Mouse (Mus musculus): ENCODE results near the gene Cfap157. TPM values are rescaled to one million over a fixed set of nuclear protein-coding genes. Genes with fewer than 3 reads are reported as not detected.

Cfap157 gene
- total and polyA plus RNA-seq, 3 experiments = 0.12 TPM; not detected in 2

DNA sequence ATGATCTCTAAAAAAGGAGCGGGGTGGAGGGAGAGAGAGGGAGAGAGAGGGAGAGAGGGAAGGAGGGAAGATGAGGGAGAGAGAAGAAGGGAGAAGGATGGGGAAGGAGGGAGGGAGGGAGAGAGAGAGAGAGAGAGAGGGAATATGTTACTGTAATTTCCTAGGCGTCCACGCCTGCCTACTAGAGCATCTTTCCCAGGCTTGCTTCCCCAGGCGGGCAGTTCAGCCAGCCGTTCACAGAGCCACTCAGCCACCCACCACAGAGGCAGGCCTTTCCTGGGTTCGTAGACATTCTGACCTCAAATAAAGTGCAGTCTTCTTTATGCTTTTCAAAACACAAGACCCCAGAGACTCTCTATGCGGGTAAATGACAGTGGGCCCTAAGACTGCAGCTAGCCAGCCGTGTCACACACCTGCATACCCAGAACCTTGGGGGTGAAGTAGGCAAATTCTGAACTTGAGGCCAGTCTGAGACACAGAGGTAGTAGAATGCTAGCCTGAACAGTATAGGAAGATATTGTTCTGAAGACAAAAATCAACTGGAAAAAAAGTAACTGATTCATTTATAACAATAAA, 39.4 kb upstream of the Cfap157 start:
- H3K4me3 ChIP-seq = no peak overlapping the region
- no peak for TF ChIP-seq EP300 (IDR thresholded peaks at IDR 0.05; ENCODE audit: insufficient read depth, low read depth, low read length)
- TF ChIP-seq POLR2A (IDR thresholded peaks at IDR 0.05; ENCODE audit: insufficient read depth, low read depth, low read length) = no peak
- TF ChIP-seq CTCF (IDR thresholded peaks at IDR 0.05) = no peak
- H3K36me3 ChIP-seq (ENCODE audit: control insufficient read depth, insufficient read depth, low read length) = no peaks in the 10 kb centered on the region
- H3K9ac ChIP-seq (ENCODE audit: low read depth, low read length) = no peak overlapping the region
- H3K27ac ChIP-seq = no peak overlapping the region
- whole genome bisulfite sequencing = 81% methylated on average over 8 of the region's 8 CpGs
- peaks cover 2% of the 10 kb centered on the region; the same call in 1 of the 2 replicates for H3K4me1 ChIP-seq (ENCODE audit: control insufficient read depth, insufficient read depth, low read length)
- intact Hi-C loops (cut with DNase I) = no loop called here
- H3K79me2 ChIP-seq (replicated peaks; ENCODE audit: control insufficient read depth, insufficient read depth, low read length) = no peaks in the 10 kb centered on the region
- H3K27me3 ChIP-seq (ENCODE audit: control insufficient read depth, insufficient read depth, low read length) = no peaks in the 10 kb centered on the region
- no peak for DNase-seq

DNA sequence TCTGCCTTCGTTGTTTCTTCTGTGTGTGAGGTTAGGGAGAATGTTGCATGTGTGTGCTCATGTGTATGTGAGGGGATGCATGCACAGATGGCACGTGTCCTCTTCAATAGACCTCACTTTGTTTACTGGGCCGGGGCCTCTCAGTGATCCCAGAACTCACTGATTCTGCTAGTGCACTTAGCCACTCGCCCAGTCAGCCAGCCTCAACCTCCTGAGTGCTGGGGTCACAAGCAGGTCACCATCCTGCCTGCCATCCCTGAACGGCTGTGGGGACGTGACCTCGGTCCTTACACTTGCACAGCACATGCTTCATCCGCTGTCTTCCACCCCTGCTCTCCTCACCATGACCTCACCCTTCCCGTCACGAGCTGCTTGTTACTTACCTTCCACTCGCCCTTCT, 38.9 kb upstream of the Cfap157 start:
- H3K4me1 ChIP-seq (ENCODE audit: control insufficient read depth, insufficient read depth, low read length) = 0 out of 2 replicates have a peak, but pooled peaks cover 2% of the 10 kb centered on the region
- WGBS = 59% methylated on average over 11 of the region's 11 CpGs
- intact Hi-C loops (cut with DNase I) = no loop called here
- H3K4me3 ChIP-seq = no peak overlapping the region
- H3K27me3 ChIP-seq (ENCODE audit: control insufficient read depth, insufficient read depth, low read length) = no peaks in the 10 kb centered on the region
- no peak for TF ChIP-seq CTCF (IDR thresholded peaks at IDR 0.05)
- TF ChIP-seq POLR2A (IDR thresholded peaks at IDR 0.05; ENCODE audit: insufficient read depth, low read depth, low read length) = no peak
- TF ChIP-seq EP300 (IDR thresholded peaks at IDR 0.05; ENCODE audit: insufficient read depth, low read depth, low read length) = no peak
- H3K36me3 ChIP-seq (ENCODE audit: control insufficient read depth, insufficient read depth, low read length) = no peaks in the 10 kb centered on the region
- DNase-seq = no peak
- H3K9ac ChIP-seq (ENCODE audit: low read depth, low read length) = no peak overlapping the region
- no peaks in the 10 kb centered on the region for H3K79me2 ChIP-seq (replicated peaks; ENCODE audit: control insufficient read depth, insufficient read depth, low read length)
- no peak overlapping the region for H3K27ac ChIP-seq

DNA sequence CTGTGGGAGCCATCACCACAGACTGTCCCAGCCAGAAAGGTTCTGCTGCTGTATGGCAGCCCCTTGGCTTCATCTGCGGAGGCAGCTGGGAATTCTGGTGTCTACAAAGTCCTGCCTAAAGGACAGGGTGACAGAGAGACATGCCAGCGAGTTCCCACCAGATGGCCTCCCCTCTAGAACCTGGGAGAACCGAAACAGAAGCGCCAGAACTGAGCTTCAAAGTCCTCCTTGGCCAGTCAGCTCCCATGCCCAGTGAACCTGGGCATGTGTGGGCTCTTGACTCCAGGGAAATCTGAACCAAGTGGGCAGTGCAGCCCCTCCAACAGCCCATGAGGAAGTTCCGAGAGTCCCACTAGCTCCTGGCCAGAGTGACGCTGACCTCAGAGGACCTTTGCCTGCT, 38.4 kb upstream of the Cfap157 start:
- no peak overlapping the region for H3K27ac ChIP-seq
- WGBS = 80% methylated on average over 6 of the region's 6 CpGs
- intact Hi-C loops (cut with DNase I) = no loop called here
- 0 out of 2 replicates have a peak, but pooled peaks cover 2% of the 10 kb centered on the region for H3K4me1 ChIP-seq (ENCODE audit: control insufficient read depth, insufficient read depth, low read length)
- DNase-seq = no peak
- no peaks in the 10 kb centered on the region for H3K27me3 ChIP-seq (ENCODE audit: control insufficient read depth, insufficient read depth, low read length)
- no peak overlapping the region for H3K9ac ChIP-seq (ENCODE audit: low read depth, low read length)
- no peaks in the 10 kb centered on the region for H3K36me3 ChIP-seq (ENCODE audit: control insufficient read depth, insufficient read depth, low read length)
- no peaks in the 10 kb centered on the region for H3K79me2 ChIP-seq (replicated peaks; ENCODE audit: control insufficient read depth, insufficient read depth, low read length)
- TF ChIP-seq EP300 (IDR thresholded peaks at IDR 0.05; ENCODE audit: insufficient read depth, low read depth, low read length) = no peak
- TF ChIP-seq CTCF (IDR thresholded peaks at IDR 0.05) = no peak
- TF ChIP-seq POLR2A (IDR thresholded peaks at IDR 0.05; ENCODE audit: insufficient read depth, low read depth, low read length) = no peak
- H3K4me3 ChIP-seq = no peak overlapping the region

DNA sequence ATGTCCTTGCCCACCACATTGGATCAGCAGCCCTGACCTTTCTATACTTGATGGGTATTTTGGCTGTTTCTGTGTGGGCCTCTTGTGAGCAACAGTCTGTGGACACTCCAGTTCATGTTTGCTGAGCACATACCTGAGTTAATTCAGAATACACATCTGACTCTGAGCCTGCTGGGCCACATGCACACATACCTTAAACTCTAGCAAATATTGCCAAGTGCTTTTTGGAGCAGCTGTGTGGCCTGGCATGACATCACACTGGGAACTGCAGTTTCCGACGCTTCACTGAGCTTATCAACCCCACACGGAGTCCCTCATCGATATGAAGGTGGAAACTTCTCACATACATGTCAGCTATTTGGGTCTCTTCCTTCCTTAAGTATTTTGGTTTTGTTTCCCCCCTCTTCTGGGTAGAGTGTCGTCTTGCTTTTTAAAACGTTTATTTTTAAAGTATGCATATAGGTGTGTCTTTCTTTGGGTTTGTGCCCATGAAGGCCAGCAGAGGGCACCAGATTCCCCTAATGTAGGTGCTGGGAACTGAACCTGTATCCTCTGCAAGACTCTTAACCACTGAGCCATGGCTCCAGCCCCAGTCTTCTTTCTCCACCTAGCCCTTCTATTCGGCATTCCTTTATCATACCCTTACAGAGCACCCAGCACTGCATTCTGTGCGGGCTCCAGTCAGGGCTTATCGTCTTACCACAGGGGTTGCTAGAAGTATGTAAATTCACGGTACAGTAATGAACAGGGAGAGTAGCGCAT, 37.0 kb upstream of the Cfap157 start:
- 0 out of 2 replicates have a peak, but pooled peaks cover 2% of the 10 kb centered on the region for H3K4me1 ChIP-seq (ENCODE audit: control insufficient read depth, insufficient read depth, low read length)
- TF ChIP-seq POLR2A (IDR thresholded peaks at IDR 0.05; ENCODE audit: insufficient read depth, low read depth, low read length) (no peak), CTCF (IDR thresholded peaks at IDR 0.05) (peak; percentile 77), EP300 (IDR thresholded peaks at IDR 0.05; ENCODE audit: insufficient read depth, low read depth, low read length) (no peak)
- intact Hi-C loops (cut with DNase I) = loop anchor here (1.0 kb wide), 1 partner anchor 32 kb away; no protein-coding TSS in a partner anchor
- no peaks in the 10 kb centered on the region for H3K27me3 ChIP-seq (ENCODE audit: control insufficient read depth, insufficient read depth, low read length)
- H3K79me2 ChIP-seq (replicated peaks; ENCODE audit: control insufficient read depth, insufficient read depth, low read length) = no peaks in the 10 kb centered on the region
- H3K36me3 ChIP-seq (ENCODE audit: control insufficient read depth, insufficient read depth, low read length) = no peaks in the 10 kb centered on the region
- no peak overlapping the region for H3K9ac ChIP-seq (ENCODE audit: low read depth, low read length)
- no peak overlapping the region for H3K4me3 ChIP-seq
- H3K27ac ChIP-seq = no peak overlapping the region
- WGBS = 65% methylated on average over 11 of the region's 11 CpGs
- peak; percentile 28 to 55 for DNase-seq

DNA sequence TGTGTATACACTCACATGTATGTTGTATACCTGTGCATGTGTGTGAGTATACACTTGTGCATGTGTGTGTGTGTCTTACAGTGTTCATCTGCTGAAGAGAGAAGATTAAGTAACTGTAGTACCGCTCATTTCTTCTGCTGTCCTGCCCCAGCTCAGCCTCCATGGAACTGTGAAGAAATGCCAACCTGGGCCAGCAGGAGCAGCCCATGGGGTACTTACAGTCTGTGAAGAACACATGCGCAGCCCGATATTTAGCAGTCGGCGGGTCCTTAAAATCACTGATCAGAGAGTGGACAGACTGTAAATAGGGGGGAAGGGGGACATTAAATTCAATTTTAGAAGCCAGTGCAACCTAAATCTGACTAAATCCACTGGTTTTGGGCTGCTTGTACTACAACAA, 34.0 kb upstream of the Cfap157 start:
- Histone ChIP-seq H3K4me3 (no peak overlapping the region), H3K4me1 (ENCODE audit: control insufficient read depth, insufficient read depth, low read length) (0 out of 2 replicates have a peak, but pooled peaks cover 2% of the 10 kb centered on the region), H3K36me3 (ENCODE audit: control insufficient read depth, insufficient read depth, low read length) (no peaks in the 10 kb centered on the region), H3K9ac (ENCODE audit: low read depth, low read length) (no peak overlapping the region), H3K27ac (no peak overlapping the region), H3K79me2 (replicated peaks; ENCODE audit: control insufficient read depth, insufficient read depth, low read length) (no peaks in the 10 kb centered on the region), H3K27me3 (ENCODE audit: control insufficient read depth, insufficient read depth, low read length) (no peaks in the 10 kb centered on the region)
- TF ChIP-seq CTCF (IDR thresholded peaks at IDR 0.05) (no peak), EP300 (IDR thresholded peaks at IDR 0.05; ENCODE audit: insufficient read depth, low read depth, low read length) (no peak), POLR2A (IDR thresholded peaks at IDR 0.05; ENCODE audit: insufficient read depth, low read depth, low read length) (no peak)
- DNase-seq = no peak
- intact Hi-C loops (cut with DNase I) = no loop called here
- 95% methylated on average over 5 of the region's 5 CpGs for WGBS

DNA sequence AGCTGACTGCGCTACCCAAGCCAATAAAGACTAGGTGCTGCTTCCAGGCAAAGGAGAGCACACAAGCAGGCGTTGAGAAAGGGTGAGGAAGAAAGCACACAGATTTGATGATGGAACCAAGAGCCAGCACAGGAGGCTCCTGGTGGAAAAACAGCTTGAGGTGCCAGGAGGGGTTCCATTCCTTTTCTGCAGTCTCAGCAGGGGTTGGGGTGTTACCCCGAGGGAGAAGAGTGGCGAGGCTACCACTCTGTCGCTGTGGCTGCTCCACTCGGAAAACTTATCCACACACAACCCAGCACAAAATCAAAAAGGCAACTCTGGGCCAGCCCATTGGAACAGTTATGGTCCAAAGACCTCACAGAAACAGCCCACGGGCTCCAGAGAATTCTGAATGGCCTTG, 33.4 kb upstream of the Cfap157 start:
- DNase-seq = no peak
- 79% methylated on average over 7 of the region's 7 CpGs for WGBS
- TF ChIP-seq POLR2A (IDR thresholded peaks at IDR 0.05; ENCODE audit: insufficient read depth, low read depth, low read length) (no peak), CTCF (IDR thresholded peaks at IDR 0.05) (no peak), EP300 (IDR thresholded peaks at IDR 0.05; ENCODE audit: insufficient read depth, low read depth, low read length) (no peak)
- Histone ChIP-seq H3K79me2 (replicated peaks; ENCODE audit: control insufficient read depth, insufficient read depth, low read length) (no peaks in the 10 kb centered on the region), H3K27ac (no peak overlapping the region), H3K36me3 (ENCODE audit: control insufficient read depth, insufficient read depth, low read length) (no peaks in the 10 kb centered on the region), H3K4me1 (ENCODE audit: control insufficient read depth, insufficient read depth, low read length) (no peaks in the 10 kb centered on the region), H3K9ac (ENCODE audit: low read depth, low read length) (no peak overlapping the region), H3K27me3 (ENCODE audit: control insufficient read depth, insufficient read depth, low read length) (no peaks in the 10 kb centered on the region), H3K4me3 (no peak overlapping the region)
- intact Hi-C loops (cut with DNase I) = no loop called here

All from heart, adult 2 months (tissue).